Mouse (Mus musculus): Measurements from ENCODE around the gene Serinc2. TPM values are rescaled to one million over a fixed set of nuclear protein-coding genes. Genes with fewer than 3 reads are reported as not detected.
"Not testable (repeated sequence)": the region's sequence is repeated elsewhere in the genome, so short reads cannot be mapped to it uniquely, and the experiment has no call there.

The Serinc2 gene
- polyA plus RNA-seq, 1 experiment = not detected

DNA sequence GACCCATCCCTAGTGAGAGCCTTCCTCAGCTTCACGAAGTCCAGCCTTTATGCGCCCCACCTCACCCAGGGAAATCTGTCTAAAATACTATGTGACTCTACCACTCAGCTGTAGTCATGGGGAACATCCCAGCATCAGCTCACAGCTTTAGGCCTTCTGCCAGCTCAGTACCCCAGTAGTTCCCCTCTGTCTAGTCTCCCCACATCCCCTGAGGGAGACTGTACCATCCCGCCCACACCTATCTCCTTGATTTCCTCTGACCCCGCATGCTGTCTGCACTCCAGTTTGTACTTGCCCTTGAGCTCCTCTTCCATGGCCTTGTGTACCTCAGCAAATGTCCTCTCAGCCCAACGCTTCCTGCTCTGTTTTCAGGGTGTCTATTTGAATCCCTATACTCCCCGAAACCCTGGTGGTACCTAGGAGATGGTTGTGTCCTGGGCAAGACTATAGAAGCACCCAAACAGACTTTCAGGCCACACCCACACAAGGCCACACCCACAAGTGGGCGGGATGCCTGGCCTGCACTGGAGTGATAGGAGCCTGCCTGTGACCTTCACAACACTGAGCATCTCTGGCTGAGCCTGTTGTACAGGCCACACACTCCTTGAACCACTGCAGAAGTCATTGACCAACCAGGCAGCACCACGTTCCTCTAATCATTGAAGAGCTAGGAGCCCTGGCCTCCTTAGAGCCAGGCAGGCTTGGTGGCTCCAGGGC is 26.4 kb downstream of the Serinc2 start:
- no peak overlapping the region for H3K27ac ChIP-seq (ENCODE audit: insufficient read depth, low read depth, low read length)
- 76% methylated on average over 8 of the region's 8 CpGs for WGBS
- no peaks in the 10 kb centered on the region for H3K4me1 ChIP-seq (ENCODE audit: control insufficient read depth, insufficient read depth, low read length)
- no peak overlapping the region for H3K4me3 ChIP-seq (ENCODE audit: insufficient read depth, low read depth, low read length)
- TF ChIP-seq CTCF (IDR thresholded peaks at IDR 0.05; ENCODE audit: insufficient read depth, low read depth, low read length) = no peak
- no peak for TF ChIP-seq POLR2A (IDR thresholded peaks at IDR 0.05; ENCODE audit: insufficient read depth, low read depth, low read length)

DNA sequence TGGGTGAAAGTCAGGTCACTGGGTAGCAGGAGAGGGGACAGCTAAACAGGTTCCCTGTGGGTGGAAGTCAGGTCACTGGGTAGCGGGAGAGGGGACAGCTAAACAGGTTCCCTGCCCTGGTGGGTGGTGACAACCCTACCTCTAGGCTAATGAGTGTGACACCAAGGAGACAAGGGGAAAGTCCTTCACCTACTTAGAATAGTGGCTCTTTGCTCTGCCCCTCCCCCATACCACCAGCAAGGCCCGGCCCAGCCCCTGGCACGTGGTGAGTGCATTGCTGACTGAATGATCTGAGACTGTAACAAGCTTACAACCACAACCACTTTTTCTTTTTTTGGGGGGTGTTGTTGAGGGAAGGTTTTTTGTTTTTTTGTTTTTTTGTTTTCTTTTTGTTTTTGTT is 27.2 kb downstream of the Serinc2 start:
- TF ChIP-seq CTCF (IDR thresholded peaks at IDR 0.05; ENCODE audit: insufficient read depth, low read depth, low read length) (no peak), POLR2A (IDR thresholded peaks at IDR 0.05; ENCODE audit: insufficient read depth, low read depth, low read length) (no peak)
- WGBS = 58% methylated on average over 3 of the region's 3 CpGs
- Histone ChIP-seq H3K27ac (ENCODE audit: insufficient read depth, low read depth, low read length) (no peak overlapping the region), H3K4me3 (ENCODE audit: insufficient read depth, low read depth, low read length) (no peak overlapping the region), H3K4me1 (ENCODE audit: control insufficient read depth, insufficient read depth, low read length) (no peaks in the 10 kb centered on the region)

DNA sequence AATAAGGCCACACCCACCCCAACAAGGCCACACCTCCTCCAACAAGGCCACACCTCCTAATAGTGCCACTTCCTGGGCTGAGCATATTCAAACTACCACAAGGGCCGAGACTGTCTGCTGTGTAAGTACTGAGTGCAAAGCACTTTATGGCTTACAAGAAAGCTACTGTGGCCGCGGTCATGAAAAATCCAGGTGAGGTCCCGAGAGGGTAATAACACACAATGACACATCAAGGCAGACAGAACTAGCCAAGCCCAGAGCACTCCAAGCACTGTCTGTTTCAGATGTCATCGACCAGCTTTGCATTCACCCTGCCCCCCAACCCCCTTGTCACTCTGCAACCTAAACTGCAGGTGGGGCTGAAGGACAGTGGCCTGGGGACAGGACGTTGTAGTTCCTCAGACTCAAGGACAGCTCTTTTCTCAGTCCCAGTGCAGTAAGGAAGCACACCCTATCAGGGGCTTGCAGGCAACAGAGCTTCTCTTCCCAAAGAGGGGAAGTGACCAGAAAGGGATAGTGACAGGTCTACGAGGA is 27.8 kb downstream of the Serinc2 start:
- Histone ChIP-seq H3K27ac (ENCODE audit: insufficient read depth, low read depth, low read length) (no peak overlapping the region), H3K4me3 (ENCODE audit: insufficient read depth, low read depth, low read length) (no peak overlapping the region), H3K4me1 (ENCODE audit: control insufficient read depth, insufficient read depth, low read length) (no peaks in the 10 kb centered on the region)
- WGBS = 61% methylated on average over 7 of the region's 7 CpGs
- TF ChIP-seq POLR2A (IDR thresholded peaks at IDR 0.05; ENCODE audit: insufficient read depth, low read depth, low read length) (no peak), CTCF (IDR thresholded peaks at IDR 0.05; ENCODE audit: insufficient read depth, low read depth, low read length) (no peak)

DNA sequence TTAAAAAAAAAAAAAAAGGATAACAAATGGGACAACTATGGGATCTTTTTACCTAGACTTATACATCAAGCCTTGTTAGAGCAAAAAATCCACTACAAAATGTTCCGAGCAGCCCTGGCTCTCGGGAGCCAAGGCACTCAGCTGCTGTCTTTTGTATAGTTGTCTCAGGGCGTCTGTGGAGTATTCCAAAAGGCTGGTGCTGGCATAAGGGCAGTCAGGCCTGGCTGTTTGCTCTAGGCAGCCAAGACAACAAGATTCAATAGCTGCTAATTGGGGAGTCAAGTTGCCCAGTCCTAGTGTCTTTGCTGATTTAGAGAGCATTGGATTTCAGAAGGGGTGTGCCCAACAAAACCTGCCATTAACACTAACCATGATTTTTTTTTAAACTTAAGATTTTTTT is 30.4 kb downstream of the Serinc2 start:
- Histone ChIP-seq H3K4me1 (ENCODE audit: control insufficient read depth, insufficient read depth, low read length) (no peaks in the 10 kb centered on the region), H3K4me3 (ENCODE audit: insufficient read depth, low read depth, low read length) (no peak overlapping the region), H3K27ac (ENCODE audit: insufficient read depth, low read depth, low read length) (no peak overlapping the region)
- 72% methylated on average over 3 of the region's 3 CpGs for WGBS
- TF ChIP-seq CTCF (IDR thresholded peaks at IDR 0.05; ENCODE audit: insufficient read depth, low read depth, low read length) (no peak), POLR2A (IDR thresholded peaks at IDR 0.05; ENCODE audit: insufficient read depth, low read depth, low read length) (no peak)

DNA sequence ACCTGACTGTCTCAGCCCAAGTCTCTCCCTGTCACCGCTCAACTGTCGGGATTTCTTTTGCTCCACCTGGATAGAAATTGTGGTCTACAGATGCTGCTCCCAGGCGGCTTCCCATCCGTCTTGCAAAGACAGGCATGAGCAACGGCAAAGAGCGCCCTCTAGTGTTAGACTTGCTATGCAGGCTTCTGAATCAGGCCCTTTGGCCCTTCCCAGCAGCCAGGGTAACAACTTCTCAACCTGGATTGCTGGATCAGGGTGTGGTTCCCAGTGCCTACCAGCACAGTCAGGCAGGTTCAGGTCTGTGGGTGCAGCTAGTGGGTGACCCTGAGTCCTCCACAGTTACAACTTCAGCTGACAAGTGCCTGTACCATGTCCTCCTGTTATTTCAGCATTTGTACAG is 32.9 kb downstream of the Serinc2 start:
- Histone ChIP-seq H3K4me3 (ENCODE audit: insufficient read depth, low read depth, low read length) (no peak overlapping the region), H3K27ac (ENCODE audit: insufficient read depth, low read depth, low read length) (no peak overlapping the region), H3K4me1 (ENCODE audit: control insufficient read depth, insufficient read depth, low read length) (no peaks in the 10 kb centered on the region)
- no peak for TF ChIP-seq POLR2A (IDR thresholded peaks at IDR 0.05; ENCODE audit: insufficient read depth, low read depth, low read length)
- TF ChIP-seq CTCF (IDR thresholded peaks at IDR 0.05; ENCODE audit: insufficient read depth, low read depth, low read length) = peak; percentile 60; the same call in 1 of the 2 replicates
- WGBS = 10% methylated on average over 6 of the region's 6 CpGs

DNA sequence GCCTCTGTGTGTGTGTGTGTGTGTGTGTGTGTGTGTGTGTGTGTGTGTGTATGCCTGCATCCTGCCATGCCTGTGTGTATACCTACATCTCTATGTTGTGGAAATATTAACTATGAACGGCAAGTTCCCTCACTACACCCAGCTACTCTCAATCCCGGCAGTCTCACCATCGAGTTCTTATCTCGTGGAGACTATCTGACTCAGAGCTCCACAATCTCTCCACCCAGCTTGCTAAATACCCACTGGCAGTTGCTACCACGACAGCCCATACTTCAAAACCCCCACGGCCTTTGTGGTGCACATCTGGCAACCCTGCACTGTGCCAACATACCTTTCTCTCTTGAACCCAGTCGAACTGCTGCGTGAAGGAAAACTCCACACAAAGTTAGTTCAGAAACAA is 34.3 kb downstream of the Serinc2 start:
- no peak overlapping the region for H3K4me3 ChIP-seq (ENCODE audit: insufficient read depth, low read depth, low read length)
- H3K4me1 ChIP-seq (ENCODE audit: control insufficient read depth, insufficient read depth, low read length) = no peaks in the 10 kb centered on the region
- no peak for TF ChIP-seq CTCF (IDR thresholded peaks at IDR 0.05; ENCODE audit: insufficient read depth, low read depth, low read length)
- no peak for TF ChIP-seq POLR2A (IDR thresholded peaks at IDR 0.05; ENCODE audit: insufficient read depth, low read depth, low read length)
- WGBS = 64% methylated on average over 8 of the region's 8 CpGs
- no peak overlapping the region for H3K27ac ChIP-seq (ENCODE audit: insufficient read depth, low read depth, low read length)

DNA sequence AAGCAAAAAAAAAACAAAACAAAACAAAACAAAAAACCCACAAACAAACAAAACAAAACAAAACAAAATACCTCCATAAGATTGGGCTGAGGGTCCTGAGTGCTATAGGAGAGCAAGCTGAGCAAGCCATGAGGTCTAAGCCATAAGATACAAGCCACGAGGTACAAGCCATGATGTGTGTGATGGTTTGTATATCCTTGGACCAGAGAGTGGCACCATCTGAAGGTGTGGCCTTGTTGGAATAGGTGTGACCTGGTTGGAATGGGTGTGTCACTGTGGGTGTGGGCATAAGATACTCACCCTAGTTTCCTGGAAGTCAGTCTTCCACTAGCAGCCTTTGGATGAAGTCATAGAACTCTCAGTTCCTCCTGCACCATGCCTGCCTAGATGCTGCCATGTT is 35.4 kb downstream of the Serinc2 start:
- H3K4me3 ChIP-seq (ENCODE audit: insufficient read depth, low read depth, low read length); H3K4me1 ChIP-seq (ENCODE audit: control insufficient read depth, insufficient read depth, low read length); H3K27ac ChIP-seq (ENCODE audit: insufficient read depth, low read depth, low read length): not testable (repeated sequence)
- WGBS = 88% methylated on average over 1 of the region's 1 CpGs

DNA sequence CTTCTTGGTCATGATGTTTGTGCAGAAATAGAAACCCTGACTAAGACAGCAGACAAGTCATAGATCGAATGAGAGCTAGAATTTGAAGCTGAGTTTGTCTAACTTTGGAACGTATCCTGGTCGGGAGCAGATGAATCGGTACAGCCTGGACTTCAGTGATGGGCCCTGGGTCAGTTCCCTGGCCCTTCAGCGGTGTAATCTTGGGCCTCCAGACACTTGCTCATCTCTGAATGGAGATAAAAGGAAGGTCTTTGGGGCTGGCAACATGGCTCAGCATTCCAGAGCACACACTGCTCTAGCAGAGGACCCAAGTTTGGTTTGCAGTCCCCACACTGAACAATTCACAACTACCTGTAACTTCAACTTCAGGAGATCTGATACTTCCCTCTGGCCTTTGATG is 36.0 kb downstream of the Serinc2 start:
- Histone ChIP-seq H3K4me1 (ENCODE audit: control insufficient read depth, insufficient read depth, low read length) (peaks cover 2% of the 10 kb centered on the region; the same call in 1 of the 2 replicates), H3K4me3 (ENCODE audit: insufficient read depth, low read depth, low read length) (no peak overlapping the region), H3K27ac (ENCODE audit: insufficient read depth, low read depth, low read length) (no peak overlapping the region)
- WGBS = 91% methylated on average over 5 of the region's 5 CpGs
- no peak for TF ChIP-seq CTCF (IDR thresholded peaks at IDR 0.05; ENCODE audit: insufficient read depth, low read depth, low read length)
- no peak for TF ChIP-seq POLR2A (IDR thresholded peaks at IDR 0.05; ENCODE audit: insufficient read depth, low read depth, low read length)

DNA sequence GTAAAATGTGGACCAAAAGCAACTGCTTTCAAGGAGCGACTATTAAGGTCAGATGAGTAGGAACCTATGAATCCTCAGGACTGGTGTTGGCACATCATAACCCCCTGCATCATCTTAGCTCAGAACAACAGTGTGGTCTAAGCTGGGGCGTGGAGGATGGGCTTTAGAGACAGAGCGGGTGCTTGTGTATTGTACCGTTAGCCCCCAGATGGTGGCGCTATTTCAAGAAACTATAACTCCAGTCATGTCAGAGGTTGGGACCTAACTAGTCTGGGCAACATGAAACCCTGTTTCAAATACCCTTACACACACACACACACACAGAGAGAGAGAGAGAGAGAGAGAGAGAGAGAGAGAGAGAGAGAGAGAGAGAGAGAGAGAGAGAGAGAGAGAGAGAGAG is 38.3 kb downstream of the Serinc2 start:
- Histone ChIP-seq H3K4me1 (ENCODE audit: control insufficient read depth, insufficient read depth, low read length) (peaks cover 3% of the 10 kb centered on the region; the same call in 1 of the 2 replicates), H3K4me3 (ENCODE audit: insufficient read depth, low read depth, low read length) (no peak overlapping the region), H3K27ac (ENCODE audit: insufficient read depth, low read depth, low read length) (no peak overlapping the region)
- WGBS = 40% methylated on average over 5 of the region's 5 CpGs
- TF ChIP-seq CTCF (IDR thresholded peaks at IDR 0.05; ENCODE audit: insufficient read depth, low read depth, low read length) = no peak
- no peak for TF ChIP-seq POLR2A (IDR thresholded peaks at IDR 0.05; ENCODE audit: insufficient read depth, low read depth, low read length)
